Mouse (Mus musculus) heart, embryonic 10.5 days (tissue): ENCODE data around the gene Car6. TPM values are rescaled to one million over a fixed set of nuclear protein-coding genes. Genes with fewer than 3 reads are reported as not detected.

Experiments
- DNase-seq: peaks from one replicate; pipeline ENCODE4 v3.0.0-alpha.2; 2017; ENCODE audit warnings: low spot score
- H3K27ac ChIP-seq: fragments of 300-500 bp; sonication (generic); 2 replicates; pipeline ENCODE4 v1.5.1; 2016; ENCODE audit warnings: mild to moderate bottlenecking
- H3K27me3 ChIP-seq: fragments of 300-500 bp; sonication (generic); 2 replicates; pipeline ENCODE4 v1.6.1; 2016; ENCODE audit warnings: mild to moderate bottlenecking; ENCODE audit not compliant: poor library complexity, insufficient read depth, severe bottlenecking
- H3K36me3 ChIP-seq: fragments of 300-500 bp; sonication (generic); 2 replicates; pipeline ENCODE4 v1.6.1; 2016; ENCODE audit warnings: mild to moderate bottlenecking, moderate library complexity
- H3K4me1 ChIP-seq: fragments of 300-500 bp; sonication (generic); 2 replicates; pipeline ENCODE4 v1.6.1; 2016; ENCODE audit warnings: mild to moderate bottlenecking
- H3K4me3 ChIP-seq: fragments of 300-500 bp; sonication (generic); 2 replicates; pipeline ENCODE4 v1.5.1; 2016; ENCODE audit warnings: mild to moderate bottlenecking, moderate library complexity
- H3K9me3 ChIP-seq: fragments of 300-500 bp; sonication (generic); 2 replicates; pipeline ENCODE4 v1.6.1; 2016; ENCODE audit warnings: mild to moderate bottlenecking, moderate library complexity
- WGBS: fragments of 180-500 bp; shearing (Covaris S2); methylation state at CpG from one replicate; pipeline ENCODE4 v1.1.7; 2016; 5-methylcytosine and 5-hydroxymethylcytosine counted together
- polyA plus RNA-seq: library from polyadenylated mRNA; unstranded; fragments of >200 nt; fragmentation: Nextera tagmentation; extraction: Ambion mirVana; gene quantifications from 2 replicates; pipeline ENCODE4 v1.2.1, GENCODE M21; 2016

The Car6 gene
- polyA plus RNA-seq, 1 experiment from 2014 or later = not detected

GRCm38 (mm10) chr4:150164875-150165274 lies 36.3 kb downstream of the Car6 start:
- 30% methylated on average over 13 of the region's 13 CpGs for WGBS

DNA sequence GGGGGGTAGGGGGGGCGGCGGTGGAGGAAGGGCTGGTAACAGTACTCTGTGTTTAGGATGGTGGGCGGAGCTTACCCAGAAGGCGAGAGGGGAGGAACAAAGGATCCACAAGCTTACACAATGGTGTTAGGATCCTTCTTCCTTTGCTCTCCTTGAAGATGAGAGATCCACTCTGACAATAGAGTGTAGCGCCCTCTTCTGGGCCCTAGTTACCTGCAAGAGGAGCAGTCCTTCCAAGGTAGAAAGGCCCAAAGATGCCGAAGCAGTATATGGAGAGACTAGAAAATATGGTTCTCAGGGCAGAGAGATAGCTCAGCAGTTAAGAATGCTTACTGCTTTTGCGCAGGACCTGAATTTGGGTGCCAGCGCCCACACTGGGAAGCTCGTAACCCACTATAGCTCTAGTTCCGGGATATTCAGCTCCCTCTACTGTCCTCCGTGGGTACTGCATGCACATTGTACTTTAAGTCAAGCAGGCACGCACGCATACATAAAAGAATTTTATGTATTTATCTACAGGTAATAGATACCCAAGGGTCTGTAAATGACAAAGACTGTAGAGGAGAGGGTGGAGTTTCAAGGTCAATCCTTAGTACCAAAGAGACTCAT lies 38.5 kb downstream of the Car6 start:
- 63% methylated on average over 13 of the region's 13 CpGs for WGBS
- H3K27me3 ChIP-seq = peaks cover 15% of the 10 kb centered on the region; the same call in 1 of the 2 replicates
- H3K9me3 ChIP-seq = no peaks in the 10 kb centered on the region
- H3K4me3 ChIP-seq = no peak overlapping the region
- no peak for DNase-seq
- H3K36me3 ChIP-seq = no peaks in the 10 kb centered on the region
- no peak overlapping the region for H3K27ac ChIP-seq
- H3K4me1 ChIP-seq = peaks cover 11% of the 10 kb centered on the region

More at GRCm38 (mm10) chr4:150164875-150165274, 36.3 kb downstream of the Car6 start:
- Histone ChIP-seq H3K27ac (no peak overlapping the region; the same call in 1 of the 2 replicates), H3K27me3 (peaks cover 8% of the 10 kb centered on the region; the same call in 1 of the 2 replicates), H3K36me3 (no peaks in the 10 kb centered on the region), H3K4me3 (no peak overlapping the region), H3K9me3 (no peaks in the 10 kb centered on the region), H3K4me1 (peaks cover 6% of the 10 kb centered on the region)
- no peak for DNase-seq

GRCm38 (mm10) chr4:150159458-150159857 lies 41.7 kb downstream of the Car6 start:
- no peak overlapping the region for H3K27ac ChIP-seq
- H3K4me1 ChIP-seq = peaks cover 5% of the 10 kb centered on the region; the same call in 1 of the 2 replicates
- H3K27me3 ChIP-seq = peaks cover 12% of the 10 kb centered on the region; the same call in 1 of the 2 replicates
- no peaks in the 10 kb centered on the region for H3K36me3 ChIP-seq
- no peak overlapping the region for H3K4me3 ChIP-seq
- H3K9me3 ChIP-seq = no peaks in the 10 kb centered on the region
- WGBS = 77% methylated on average over 2 of the region's 2 CpGs
- no peak for DNase-seq

DNA sequence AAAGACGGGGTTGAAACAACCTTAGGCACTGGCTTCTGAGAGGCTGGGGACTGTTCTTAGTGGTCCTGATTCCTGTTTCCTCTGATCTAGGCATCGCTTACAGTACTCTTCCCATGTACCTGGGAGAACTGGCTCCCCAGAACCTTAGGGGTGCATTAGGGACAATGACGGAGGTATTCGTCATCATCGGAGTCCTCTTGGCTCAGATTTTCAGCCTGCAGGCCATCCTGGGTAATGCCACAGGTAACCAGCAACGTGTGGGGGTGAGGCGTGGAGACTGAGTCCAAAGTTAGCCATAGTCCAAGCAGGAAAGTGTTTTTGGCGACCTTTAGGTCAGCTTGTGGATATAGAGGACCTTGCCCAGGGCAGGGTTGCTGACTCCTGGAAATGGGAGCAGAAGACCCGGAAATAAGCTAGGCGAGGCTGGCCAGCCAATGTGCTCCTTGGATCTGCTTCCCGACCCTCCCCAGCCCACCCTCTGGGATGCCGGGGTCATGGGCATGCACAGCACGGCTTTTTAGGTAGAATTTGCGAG lies 43.7 kb downstream of the Car6 start:
- Histone ChIP-seq H3K4me3 (no peak overlapping the region), H3K36me3 (no peaks in the 10 kb centered on the region), H3K27me3 (peaks cover 12% of the 10 kb centered on the region; the same call in 1 of the 2 replicates), H3K27ac (no peak overlapping the region), H3K9me3 (no peaks in the 10 kb centered on the region), H3K4me1 (peaks cover 8% of the 10 kb centered on the region)
- 57% methylated on average over 14 of the region's 14 CpGs for WGBS
- no peak for DNase-seq

GRCm38 (mm10) chr4:150155731-150156130 lies 45.4 kb downstream of the Car6 start:
- peaks cover 13% of the 10 kb centered on the region for H3K4me1 ChIP-seq
- DNase-seq = no peak
- WGBS = 73% methylated on average over 4 of the region's 4 CpGs
- no peaks in the 10 kb centered on the region for H3K9me3 ChIP-seq
- peaks cover 12% of the 10 kb centered on the region; the same call in 1 of the 2 replicates for H3K27me3 ChIP-seq
- no peaks in the 10 kb centered on the region for H3K36me3 ChIP-seq
- no peak overlapping the region for H3K27ac ChIP-seq
- no peak overlapping the region for H3K4me3 ChIP-seq

DNA sequence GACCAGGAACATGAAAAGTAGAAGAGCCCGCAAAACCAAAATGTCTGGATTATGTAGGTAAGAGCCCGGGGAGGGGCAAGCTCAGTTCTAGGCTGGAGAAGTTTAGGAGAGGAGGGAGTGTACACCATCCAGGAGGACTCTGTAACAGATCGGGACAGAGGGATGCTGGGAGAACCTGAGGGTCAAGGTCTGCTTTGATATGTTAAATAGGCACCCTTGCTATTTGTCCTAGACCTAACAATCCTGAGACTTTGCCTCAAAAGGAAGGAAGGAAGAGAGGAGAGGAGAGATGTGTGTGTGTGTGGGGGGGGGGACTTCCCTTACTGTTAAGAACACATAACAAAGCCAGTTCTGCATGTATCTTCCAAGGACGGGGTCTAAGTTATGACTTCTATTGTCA lies 45.8 kb downstream of the Car6 start:
- H3K9me3 ChIP-seq = no peaks in the 10 kb centered on the region
- WGBS = 82% methylated on average over 4 of the region's 4 CpGs
- H3K27ac ChIP-seq = no peak overlapping the region

DNA sequence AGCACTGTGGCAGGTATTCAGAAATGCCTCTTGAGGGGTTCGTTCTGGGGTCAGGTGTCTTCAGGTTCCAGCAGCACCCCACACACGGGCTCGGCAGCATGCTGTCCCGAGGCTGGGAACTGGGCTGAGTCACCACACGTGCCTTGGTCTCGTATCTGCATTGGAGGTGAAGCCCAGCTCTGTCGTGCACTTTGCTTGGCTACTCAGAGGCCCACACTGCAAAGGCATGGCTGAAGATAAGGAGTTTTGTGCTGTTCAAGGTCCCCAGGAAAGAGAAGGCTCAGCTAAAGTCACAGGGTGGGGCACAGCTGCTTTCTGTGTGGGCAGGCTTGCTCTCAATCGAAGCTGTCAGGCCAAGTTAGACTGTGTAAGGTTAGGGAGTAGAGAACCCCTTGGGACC lies 48.6 kb downstream of the Car6 start:
- H3K4me3 ChIP-seq = no peak overlapping the region
- DNase-seq = no peak
- 60% methylated on average over 8 of the region's 8 CpGs for WGBS

More for the DNA sequence above, 45.8 kb downstream of the Car6 start:
- DNase-seq = no peak
- H3K4me1 ChIP-seq = peaks cover 13% of the 10 kb centered on the region
- no peaks in the 10 kb centered on the region for H3K36me3 ChIP-seq
- peaks cover 12% of the 10 kb centered on the region; the same call in 1 of the 2 replicates for H3K27me3 ChIP-seq
- no peak overlapping the region for H3K4me3 ChIP-seq

GRCm38 (mm10) chr4:150151045-150151444 lies 50.1 kb downstream of the Car6 start:
- H3K4me1 ChIP-seq = peaks cover 10% of the 10 kb centered on the region
- no peak overlapping the region for H3K4me3 ChIP-seq
- no peak for DNase-seq
- H3K27me3 ChIP-seq = no peaks in the 10 kb centered on the region
- WGBS = 75% methylated on average over 7 of the region's 7 CpGs
- peaks cover 5% of the 10 kb centered on the region; the same call in 1 of the 2 replicates for H3K9me3 ChIP-seq
- H3K36me3 ChIP-seq = no peaks in the 10 kb centered on the region
- no peak overlapping the region for H3K27ac ChIP-seq

More for the DNA sequence above, 48.6 kb downstream of the Car6 start:
- Histone ChIP-seq H3K27me3 (0 out of 2 replicates have a peak, but pooled peaks cover 4% of the 10 kb centered on the region), H3K9me3 (peaks cover 5% of the 10 kb centered on the region; the same call in 1 of the 2 replicates), H3K4me1 (peaks cover 7% of the 10 kb centered on the region), H3K36me3 (no peaks in the 10 kb centered on the region), H3K27ac (no peak overlapping the region)

DNA sequence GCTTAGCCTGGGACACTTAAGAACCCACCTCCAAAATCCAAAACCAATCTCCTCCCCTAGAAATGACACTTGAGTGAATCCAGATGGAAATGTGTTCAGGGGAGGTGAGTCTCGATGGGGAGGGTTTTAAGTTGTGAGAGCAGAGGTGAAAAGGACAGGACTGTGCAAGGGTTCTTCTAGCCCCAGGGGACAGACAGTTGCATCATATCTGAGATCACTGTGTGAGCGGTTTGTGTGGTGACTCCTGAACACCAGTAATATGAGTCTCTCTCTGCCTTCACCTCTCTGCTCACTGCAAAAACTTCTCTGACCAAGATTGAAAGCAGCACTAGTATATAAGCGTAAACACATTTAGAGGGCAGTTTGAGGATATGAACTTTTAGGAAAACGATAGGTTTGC lies 54.8 kb downstream of the Car6 start:
- no peak overlapping the region for H3K4me3 ChIP-seq
- DNase-seq = no peak
- 0 out of 2 replicates have a peak, but pooled peaks cover 6% of the 10 kb centered on the region for H3K4me1 ChIP-seq
- peaks cover 5% of the 10 kb centered on the region; the same call in 1 of the 2 replicates for H3K9me3 ChIP-seq
- H3K27me3 ChIP-seq = no peaks in the 10 kb centered on the region
- no peak overlapping the region for H3K27ac ChIP-seq
- H3K36me3 ChIP-seq = 0 out of 2 replicates have a peak, but pooled peaks cover 3% of the 10 kb centered on the region
- 76% methylated on average over 4 of the region's 4 CpGs for WGBS

DNA sequence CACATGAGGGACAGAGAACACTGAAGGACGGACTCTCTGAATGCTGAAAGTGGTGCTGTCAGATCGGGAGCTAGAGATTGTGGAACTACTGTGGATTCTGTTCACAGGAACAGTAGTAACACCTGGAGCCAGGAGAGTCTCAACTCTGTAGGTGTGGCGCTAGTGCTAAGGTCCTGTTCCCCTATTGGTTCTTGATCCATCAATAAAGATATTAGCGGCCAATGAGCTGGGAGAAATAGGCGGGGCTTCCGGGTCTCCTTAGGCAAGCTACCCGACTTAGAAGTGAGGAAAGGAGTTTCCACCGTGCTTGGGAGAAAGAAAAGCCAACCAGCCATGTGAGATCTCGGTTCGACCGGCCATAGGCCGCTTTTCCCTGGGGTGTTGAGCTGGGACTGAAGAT lies 56.9 kb downstream of the Car6 start:
- Histone ChIP-seq H3K36me3 (0 out of 2 replicates have a peak, but pooled peaks cover 3% of the 10 kb centered on the region), H3K9me3 (peaks cover 5% of the 10 kb centered on the region; the same call in 1 of the 2 replicates), H3K27me3 (peaks cover 15% of the 10 kb centered on the region), H3K27ac (peak overlapping the region; percentile 36), H3K4me3 (peak overlapping the region; percentile 33; the same call in 1 of the 2 replicates), H3K4me1 (peaks cover 8% of the 10 kb centered on the region; the same call in 1 of the 2 replicates)
- 15% methylated on average over 12 of the region's 12 CpGs for WGBS
- DNase-seq = no peak

DNA sequence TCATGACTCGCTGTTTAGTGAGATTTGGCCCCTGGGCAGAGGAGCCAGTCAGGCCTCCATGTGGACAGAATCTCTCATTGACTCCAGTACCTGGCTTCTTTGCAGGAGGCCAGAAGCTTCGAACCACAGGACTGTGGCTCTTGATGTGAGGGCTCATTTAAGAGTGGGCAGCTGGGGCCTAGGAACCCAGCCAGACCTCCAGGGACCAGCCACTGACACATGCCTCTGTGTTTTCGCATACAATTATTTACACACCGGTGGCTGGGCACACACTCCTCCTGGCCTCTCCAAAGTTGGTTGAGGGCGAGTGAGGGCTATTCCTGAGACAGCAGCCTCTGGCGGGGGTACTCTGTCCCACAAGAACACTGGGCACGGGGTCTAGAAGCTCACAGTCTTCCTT lies 60.8 kb downstream of the Car6 start:
- Histone ChIP-seq H3K4me1 (peaks cover 34% of the 10 kb centered on the region), H3K27ac (no peak overlapping the region), H3K36me3 (0 out of 2 replicates have a peak, but pooled peaks cover 3% of the 10 kb centered on the region), H3K27me3 (peaks cover 17% of the 10 kb centered on the region), H3K9me3 (no peaks in the 10 kb centered on the region), H3K4me3 (no peak overlapping the region)
- 84% methylated on average over 7 of the region's 7 CpGs for WGBS
- DNase-seq = no peak

GRCm38 (mm10) chr4:150139090-150139489 lies 62.0 kb downstream of the Car6 start:
- Histone ChIP-seq H3K9me3 (no peaks in the 10 kb centered on the region), H3K27me3 (peaks cover 17% of the 10 kb centered on the region), H3K4me3 (no peak overlapping the region), H3K27ac (no peak overlapping the region; the same call in 1 of the 2 replicates), H3K36me3 (0 out of 2 replicates have a peak, but pooled peaks cover 3% of the 10 kb centered on the region), H3K4me1 (peaks cover 35% of the 10 kb centered on the region)
- DNase-seq = no peak
- WGBS = 68% methylated on average over 13 of the region's 13 CpGs

DNA sequence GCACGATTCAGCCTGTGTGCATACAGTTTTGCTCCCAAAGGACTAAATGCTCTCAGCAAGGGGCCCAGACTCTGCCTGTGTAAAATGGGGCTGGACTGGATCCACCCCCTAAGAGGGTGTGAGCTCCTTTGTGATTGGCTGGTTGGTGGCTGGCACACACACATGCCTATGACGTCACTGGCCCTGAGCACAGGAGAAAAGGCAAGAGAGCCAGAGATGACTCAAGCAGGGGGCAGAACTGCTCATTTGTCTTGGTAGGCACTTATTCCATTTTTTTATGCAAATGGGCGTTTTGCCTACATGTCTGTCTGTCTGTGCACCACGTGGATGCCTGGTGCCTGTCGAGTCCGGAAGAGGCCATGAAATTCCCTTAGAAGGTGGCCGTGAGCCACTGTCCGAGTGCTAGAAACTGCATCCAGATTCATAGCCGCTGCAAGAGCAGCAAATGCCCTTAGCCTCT lies 63.0 kb downstream of the Car6 start:
- peak; percentile 91 for DNase-seq
- H3K4me3 ChIP-seq = peak overlapping the region; percentile 42

More for the DNA sequence above, 63.0 kb downstream of the Car6 start:
- Histone ChIP-seq H3K9me3 (no peaks in the 10 kb centered on the region), H3K27me3 (peaks cover 21% of the 10 kb centered on the region), H3K4me1 (peaks cover 36% of the 10 kb centered on the region), H3K36me3 (no peaks in the 10 kb centered on the region), H3K27ac (peak overlapping the region; percentile 4; the same call in 1 of the 2 replicates)
- 18% methylated on average over 9 of the region's 9 CpGs for WGBS
